Mouse (Mus musculus) urinary bladder, adult 18-20 months (tissue): ENCODE results near the gene N4bp1.
A peak's percentile ranks its signal among the peaks of the same experiment; 100 is the strongest.

ENCODE experiments used
- DNase-seq, 2 experiments: peaks; one replicate each; pipeline ENCODE4 v3.0.0; 2022; ENCODE audit warnings: low spot score in 2 of 2, mixed read lengths in 2 of 2

N4bp1 gene

GRCm38 (mm10) chr8:86825674-86826448, 59.2 kb downstream of the N4bp1 start:
- DNase-seq = no peak

GRCm38 (mm10) chr8:86824735-86825134, 60.3 kb downstream of the N4bp1 start:
- DNase-seq = no peak

GRCm38 (mm10) chr8:86820756-86821201, 64.3 kb downstream of the N4bp1 start:
- no peak for DNase-seq

- no peak for DNase-seq
Measured at GRCm38 (mm10) chr8:86820186-86820755, 64.8 kb downstream of the N4bp1 start.

GRCm38 (mm10) chr8:86819426-86819825, 65.6 kb downstream of the N4bp1 start:
- no peak for DNase-seq

GRCm38 (mm10) chr8:86808990-86809960, 75.8 kb downstream of the N4bp1 start:
- no peak for DNase-seq

GRCm38 (mm10) chr8:86808239-86808638, 76.8 kb downstream of the N4bp1 start:
- DNase-seq = no peak

GRCm38 (mm10) chr8:86801988-86802387, 83.1 kb downstream of the N4bp1 start:
- DNase-seq = no peak

GRCm38 (mm10) chr8:86800966-86801365, 84.1 kb downstream of the N4bp1 start:
- DNase-seq = no peak

GRCm38 (mm10) chr8:86798141-86798540, 86.9 kb downstream of the N4bp1 start:
- no peak for DNase-seq

GRCm38 (mm10) chr8:86797705-86798104, 87.4 kb downstream of the N4bp1 start:
- no peak for DNase-seq

GRCm38 (mm10) chr8:86794716-86795115, 90.3 kb downstream of the N4bp1 start:
- no peak for DNase-seq

GRCm38 (mm10) chr8:86791542-86791941, 93.5 kb downstream of the N4bp1 start:
- no peak for DNase-seq

- DNase-seq = no peak
Measured at GRCm38 (mm10) chr8:86789576-86789975, 95.5 kb downstream of the N4bp1 start.

GRCm38 (mm10) chr8:86787891-86788420, 97.1 kb downstream of the N4bp1 start:
- peak in 1 of 2 experiments; percentile 18 for DNase-seq

GRCm38 (mm10) chr8:86786498-86786897, 98.6 kb downstream of the N4bp1 start:
- DNase-seq = no peak

GRCm38 (mm10) chr8:86781094-86781493, 104.0 kb downstream of the N4bp1 start:
- DNase-seq = no peak

GRCm38 (mm10) chr8:86779207-86779606, 105.9 kb downstream of the N4bp1 start:
- DNase-seq = no peak

GRCm38 (mm10) chr8:86769945-86770715, 114.9 kb downstream of the N4bp1 start:
- peak in 1 of 2 experiments; percentile 53 for DNase-seq

GRCm38 (mm10) chr8:86768499-86768898, 116.6 kb downstream of the N4bp1 start:
- DNase-seq = peak; percentile 42 to 85
